Mouse (Mus musculus): ENCODE measurements at regions not wholly inside any gene's neighbourhood (a gene's known extent, or its start where the extent isn't known, plus 50 kb on each side); places are given as distances from the start of the nearest gene placed in this dataset.
"Not testable (repeated sequence)": the region's sequence is repeated elsewhere in the genome, so short reads cannot be mapped to it uniquely, and the experiment has no call there.

GRCm38 (mm10) chr2:18509317-18509716 is 116.7 kb upstream of the Dnajc1 start:
- Histone ChIP-seq H3K36me3 (ENCODE audit: control insufficient read depth, insufficient read depth, low read length) (no peaks in the 10 kb centered on the region), H3K27ac (replicated peaks) (no peak overlapping the region), H3K4me1 (replicated peaks; ENCODE audit: control insufficient read depth, insufficient read depth) (no peaks in the 10 kb centered on the region), H3K27me3 (ENCODE audit: control insufficient read depth, insufficient read depth, low read length) (no peaks in the 10 kb centered on the region), H3K9me3 (ENCODE audit: control insufficient read depth, low read length) (no peaks in the 10 kb centered on the region), H3K4me3 (ENCODE audit: low read depth, low read length) (no peak overlapping the region), H3K4me2 (replicated peaks; ENCODE audit: low read depth) (no peak overlapping the region), H3K9ac (ENCODE audit: low read length) (no peak overlapping the region)
- TF ChIP-seq EP300 (optimal IDR thresholded peaks at IDR 0.05) (no peak), CTCF (IDR thresholded peaks at IDR 0.05; ENCODE audit: low read depth) (no peak)
- 86% methylated on average over 1 of the region's 1 CpGs for WGBS
- DNase-seq (ENCODE audit: low spot score) (no peak), ATAC-seq (ENCODE audit: low FRiP score, low TSS enrichment) (no peak)

GRCm38 (mm10) chr2:18473361-18473771 is 80.7 kb upstream of the Dnajc1 start:
- H3K4me2 ChIP-seq (replicated peaks; ENCODE audit: low read depth) = no peak overlapping the region
- no peaks in the 10 kb centered on the region for H3K27me3 ChIP-seq (ENCODE audit: control insufficient read depth, insufficient read depth, low read length)
- 17% methylated on average over 3 of the region's 3 CpGs for WGBS
- H3K9me3 ChIP-seq (ENCODE audit: control insufficient read depth, low read length) = no peaks in the 10 kb centered on the region
- DNase-seq (ENCODE audit: low spot score) (no peak), ATAC-seq (ENCODE audit: low FRiP score, low TSS enrichment) (peak; percentile 82; the same call in 1 of the 2 replicates)
- no peaks in the 10 kb centered on the region for H3K4me1 ChIP-seq (replicated peaks; ENCODE audit: control insufficient read depth, insufficient read depth)
- H3K27ac ChIP-seq (replicated peaks) = no peak overlapping the region
- no peak overlapping the region for H3K4me3 ChIP-seq (ENCODE audit: low read depth, low read length)
- no peaks in the 10 kb centered on the region for H3K36me3 ChIP-seq (ENCODE audit: control insufficient read depth, insufficient read depth, low read length)
- no peak for TF ChIP-seq EP300 (optimal IDR thresholded peaks at IDR 0.05)
- TF ChIP-seq CTCF (IDR thresholded peaks at IDR 0.05; ENCODE audit: low read depth) = no peak
- H3K9ac ChIP-seq (ENCODE audit: low read length) = no peak overlapping the region

GRCm38 (mm10) chr2:18460901-18461300 is 68.3 kb upstream of the Dnajc1 start:
- no peak overlapping the region for H3K9ac ChIP-seq (ENCODE audit: low read length)
- DNase-seq (ENCODE audit: low spot score) = no peak
- no peak overlapping the region for H3K4me2 ChIP-seq (replicated peaks; ENCODE audit: low read depth)
- ATAC-seq (ENCODE audit: low FRiP score, low TSS enrichment) = no peak
- no peaks in the 10 kb centered on the region for H3K9me3 ChIP-seq (ENCODE audit: control insufficient read depth, low read length)
- no peak for TF ChIP-seq CTCF (IDR thresholded peaks at IDR 0.05; ENCODE audit: low read depth)
- no peak for TF ChIP-seq EP300 (optimal IDR thresholded peaks at IDR 0.05)
- H3K27ac ChIP-seq (replicated peaks) = no peak overlapping the region
- no peaks in the 10 kb centered on the region for H3K36me3 ChIP-seq (ENCODE audit: control insufficient read depth, insufficient read depth, low read length)
- no peaks in the 10 kb centered on the region for H3K4me1 ChIP-seq (replicated peaks; ENCODE audit: control insufficient read depth, insufficient read depth)
- 95% methylated on average over 4 of the region's 4 CpGs for WGBS
- H3K27me3 ChIP-seq (ENCODE audit: control insufficient read depth, insufficient read depth, low read length) = no peaks in the 10 kb centered on the region
- H3K4me3 ChIP-seq (ENCODE audit: low read depth, low read length) = no peak overlapping the region

GRCm38 (mm10) chr2:18460281-18460680 is 67.7 kb upstream of the Dnajc1 start:
- not testable (repeated sequence) for ATAC-seq (ENCODE audit: low FRiP score, low TSS enrichment); H3K9ac ChIP-seq (ENCODE audit: low read length); H3K9me3 ChIP-seq (ENCODE audit: control insufficient read depth, low read length); H3K36me3 ChIP-seq (ENCODE audit: control insufficient read depth, insufficient read depth, low read length); H3K27me3 ChIP-seq (ENCODE audit: control insufficient read depth, insufficient read depth, low read length); H3K4me2 ChIP-seq (replicated peaks; ENCODE audit: low read depth); H3K4me3 ChIP-seq (ENCODE audit: low read depth, low read length); H3K4me1 ChIP-seq (replicated peaks; ENCODE audit: control insufficient read depth, insufficient read depth); DNase-seq (ENCODE audit: low spot score); H3K27ac ChIP-seq (replicated peaks)
- 91% methylated on average over 3 of the region's 3 CpGs for WGBS

GRCm38 (mm10) chr2:18453426-18453825 is 60.8 kb upstream of the Dnajc1 start:
- ATAC-seq (ENCODE audit: low FRiP score, low TSS enrichment); H3K27ac ChIP-seq (replicated peaks); H3K9me3 ChIP-seq (ENCODE audit: control insufficient read depth, low read length); H3K36me3 ChIP-seq (ENCODE audit: control insufficient read depth, insufficient read depth, low read length); H3K4me1 ChIP-seq (replicated peaks; ENCODE audit: control insufficient read depth, insufficient read depth); H3K27me3 ChIP-seq (ENCODE audit: control insufficient read depth, insufficient read depth, low read length); H3K4me3 ChIP-seq (ENCODE audit: low read depth, low read length); H3K9ac ChIP-seq (ENCODE audit: low read length); DNase-seq (ENCODE audit: low spot score); H3K4me2 ChIP-seq (replicated peaks; ENCODE audit: low read depth): not testable (repeated sequence)
- WGBS = 56% methylated on average over 2 of the region's 2 CpGs

GRCm38 (mm10) chr2:18445809-18446208 is 53.2 kb upstream of the Dnajc1 start:
- WGBS = 44% methylated on average over 1 of the region's 1 CpGs
- no peak for TF ChIP-seq CTCF (IDR thresholded peaks at IDR 0.05; ENCODE audit: low read depth)
- no peak for TF ChIP-seq EP300 (optimal IDR thresholded peaks at IDR 0.05)
- ATAC-seq (ENCODE audit: low FRiP score, low TSS enrichment) (no peak), DNase-seq (ENCODE audit: low spot score) (no peak)
- no peak overlapping the region for H3K4me2 ChIP-seq (replicated peaks; ENCODE audit: low read depth)
- no peaks in the 10 kb centered on the region for H3K27me3 ChIP-seq (ENCODE audit: control insufficient read depth, insufficient read depth, low read length)
- no peaks in the 10 kb centered on the region for H3K4me1 ChIP-seq (replicated peaks; ENCODE audit: control insufficient read depth, insufficient read depth)
- H3K4me3 ChIP-seq (ENCODE audit: low read depth, low read length) = no peak overlapping the region
- H3K36me3 ChIP-seq (ENCODE audit: control insufficient read depth, insufficient read depth, low read length) = no peaks in the 10 kb centered on the region
- no peak overlapping the region for H3K27ac ChIP-seq (replicated peaks)
- no peak overlapping the region for H3K9ac ChIP-seq (ENCODE audit: low read length)
- no peaks in the 10 kb centered on the region for H3K9me3 ChIP-seq (ENCODE audit: control insufficient read depth, low read length)
